Mouse (Mus musculus) neural tube, embryonic 11.5 days (tissue): ENCODE results near the gene Cdkal1. TPM values are rescaled to one million over a fixed set of nuclear protein-coding genes. Genes with fewer than 3 reads are reported as not detected.
A peak's percentile ranks its signal among the peaks of the same experiment; 100 is the strongest.

Source experiments
- ATAC-seq: fragments of 200-750 bp; cut with Nextera tagmentation; 2 replicates; pipeline ENCODE4 v1.8.0; 2017; ENCODE audit warnings: moderate number of reproducible peaks, mild to moderate bottlenecking, moderate TSS enrichment, moderate library complexity; ENCODE audit not compliant: insufficient read depth, low FRiP score, low TSS enrichment
- DNase-seq: peaks from one replicate; pipeline ENCODE4 v3.0.0-alpha.2; 2015; ENCODE audit warnings: low spot score
- H3K27ac ChIP-seq: fragments of 300-500 bp; sonication (generic); 2 replicates; pipeline ENCODE4 v1.5.1; 2014; ENCODE audit warnings: low read depth, mild to moderate bottlenecking, low read length
- H3K27me3 ChIP-seq: fragments of 300-500 bp; sonication (generic); 2 replicates; pipeline ENCODE4 v1.6.1; 2014; ENCODE audit warnings: mild to moderate bottlenecking, low read length, mixed read lengths; ENCODE audit not compliant: control insufficient read depth, insufficient read depth
- H3K36me3 ChIP-seq: fragments of 300-500 bp; sonication (generic); 2 replicates; pipeline ENCODE4 v1.6.1; 2014; ENCODE audit warnings: mild to moderate bottlenecking, low read length, moderate library complexity, mixed read lengths; ENCODE audit not compliant: control insufficient read depth, insufficient read depth
- H3K4me1 ChIP-seq: fragments of 300-500 bp; sonication (generic); 2 replicates; pipeline ENCODE4 v1.6.1; 2014; ENCODE audit warnings: low read length, mixed read lengths; ENCODE audit not compliant: control insufficient read depth, insufficient read depth
- H3K4me2 ChIP-seq: fragments of 300-500 bp; sonication (generic); 2 replicates; pipeline ENCODE4 v1.6.1; 2014; ENCODE audit warnings: low read depth, mild to moderate bottlenecking, moderate library complexity
- H3K4me3 ChIP-seq: fragments of 300-500 bp; sonication (generic); 2 replicates; pipeline ENCODE4 v1.5.1; 2014; ENCODE audit warnings: low read depth, low read length
- H3K9ac ChIP-seq: fragments of 300-500 bp; sonication (generic); 2 replicates; pipeline ENCODE4 v1.6.1; 2014; ENCODE audit warnings: mild to moderate bottlenecking, low read length
- H3K9me3 ChIP-seq: fragments of 300-500 bp; sonication (generic); 2 replicates; pipeline ENCODE4 v1.6.1; 2016; ENCODE audit warnings: low read length; ENCODE audit not compliant: control insufficient read depth
- WGBS: fragments of 180-500 bp; shearing (Covaris S2); extraction: QIAGEN DNeasy Blood & Tissue Kit; methylation state at CpG from one replicate; pipeline ENCODE4 v1.1.7; 2014; 5-methylcytosine and 5-hydroxymethylcytosine counted together
- polyA plus RNA-seq: library from polyadenylated mRNA; unstranded; fragments of >200 nt; fragmentation: Nextera tagmentation; extraction: Ambion mirVana; gene quantifications from 2 replicates; pipeline ENCODE4 v1.2.1, GENCODE M21; 2014

Gene Cdkal1
- polyA plus RNA-seq, 1 experiment from 2014 or later = 27.5 TPM

DNA sequence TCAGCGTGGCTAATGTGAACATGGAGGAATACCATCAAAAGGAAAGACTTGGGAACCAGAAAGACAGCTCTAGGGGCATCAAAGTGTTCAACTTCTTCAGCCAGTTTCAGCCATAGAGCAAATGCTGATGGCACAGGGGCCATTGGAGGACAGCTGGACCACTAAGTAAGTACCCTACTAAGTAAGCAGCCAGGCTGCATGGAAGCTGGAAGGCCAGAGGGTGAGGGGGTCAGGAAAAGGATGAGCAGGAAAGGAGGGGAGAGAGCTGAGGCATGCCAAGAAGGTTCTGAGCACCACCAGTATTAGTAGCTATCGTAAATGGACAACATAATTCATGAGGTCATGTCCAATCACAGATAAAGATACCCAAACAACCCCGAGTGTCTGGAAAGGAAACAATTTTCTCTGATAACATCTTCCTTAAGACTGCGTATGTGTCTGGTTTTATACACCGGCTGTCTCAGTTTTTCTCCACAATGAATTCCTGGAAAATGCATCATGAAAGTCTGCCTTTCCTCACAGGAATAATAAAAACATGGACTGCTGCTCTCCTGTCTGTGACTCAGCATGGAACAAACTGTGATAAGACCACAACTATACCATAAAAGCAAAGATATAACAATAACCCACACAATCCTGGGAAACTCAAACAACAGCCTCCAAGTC is 352.9 kb downstream of the Cdkal1 start:
- ATAC-seq = no peak
- no peak overlapping the region for H3K4me3 ChIP-seq
- H3K27me3 ChIP-seq = no peaks in the 10 kb centered on the region
- 82% methylated on average over 5 of the region's 5 CpGs for WGBS
- H3K36me3 ChIP-seq = no peaks in the 10 kb centered on the region
- DNase-seq = no peak
- no peaks in the 10 kb centered on the region for H3K9me3 ChIP-seq
- no peak overlapping the region for H3K27ac ChIP-seq
- no peak overlapping the region for H3K4me2 ChIP-seq
- no peaks in the 10 kb centered on the region for H3K4me1 ChIP-seq
- H3K9ac ChIP-seq = no peak overlapping the region

DNA sequence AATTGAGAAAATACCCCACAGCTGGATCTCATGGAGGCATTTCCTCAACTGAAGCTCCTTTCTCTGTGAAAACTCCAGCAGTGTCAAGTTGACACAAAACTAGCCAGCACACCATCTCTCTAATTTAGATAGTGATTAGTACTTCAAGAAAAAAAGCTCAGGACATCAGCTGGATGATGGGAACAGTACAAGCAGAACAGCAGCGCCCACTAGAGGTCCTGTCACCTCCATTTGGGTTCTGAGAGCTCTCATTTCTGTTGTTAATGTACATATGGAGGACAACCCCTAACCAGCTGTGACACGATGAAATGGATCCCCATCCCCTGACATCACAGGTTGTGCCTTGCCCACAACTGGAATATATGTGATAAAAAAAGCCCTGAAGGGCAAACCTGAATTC is 354.3 kb downstream of the Cdkal1 start:
- no peak overlapping the region for H3K27ac ChIP-seq
- no peaks in the 10 kb centered on the region for H3K9me3 ChIP-seq
- 69% methylated on average over 2 of the region's 2 CpGs for WGBS
- H3K27me3 ChIP-seq = no peaks in the 10 kb centered on the region
- no peaks in the 10 kb centered on the region for H3K36me3 ChIP-seq
- H3K4me2 ChIP-seq = no peak overlapping the region
- no peak for ATAC-seq
- H3K4me3 ChIP-seq = no peak overlapping the region
- no peaks in the 10 kb centered on the region for H3K4me1 ChIP-seq
- DNase-seq = no peak
- no peak overlapping the region for H3K9ac ChIP-seq

DNA sequence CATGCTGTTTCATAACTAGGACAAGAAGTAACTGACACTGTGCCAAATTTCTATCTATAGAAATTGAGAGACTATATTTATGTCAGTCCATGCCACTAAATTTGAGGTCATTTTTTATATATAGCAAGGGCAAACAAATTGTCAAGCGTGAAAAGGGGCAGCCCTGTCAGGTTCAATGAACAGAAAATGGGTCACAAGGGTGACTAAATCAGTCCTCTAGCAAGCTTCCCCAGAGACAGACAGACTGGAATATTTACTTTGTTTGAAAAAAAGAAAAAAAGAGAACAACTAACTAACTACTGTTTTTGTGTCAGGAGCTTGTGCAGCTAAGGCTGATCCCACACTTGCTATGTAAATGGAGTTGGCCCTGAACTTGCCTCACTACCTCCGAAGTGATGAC is 355.7 kb downstream of the Cdkal1 start:
- Histone ChIP-seq H3K36me3 (no peaks in the 10 kb centered on the region), H3K27me3 (no peaks in the 10 kb centered on the region), H3K27ac (no peak overlapping the region), H3K9ac (no peak overlapping the region), H3K4me2 (no peak overlapping the region), H3K4me1 (no peaks in the 10 kb centered on the region), H3K9me3 (no peaks in the 10 kb centered on the region), H3K4me3 (no peak overlapping the region)
- no peak for ATAC-seq
- 84% methylated on average over 2 of the region's 2 CpGs for WGBS
- no peak for DNase-seq

DNA sequence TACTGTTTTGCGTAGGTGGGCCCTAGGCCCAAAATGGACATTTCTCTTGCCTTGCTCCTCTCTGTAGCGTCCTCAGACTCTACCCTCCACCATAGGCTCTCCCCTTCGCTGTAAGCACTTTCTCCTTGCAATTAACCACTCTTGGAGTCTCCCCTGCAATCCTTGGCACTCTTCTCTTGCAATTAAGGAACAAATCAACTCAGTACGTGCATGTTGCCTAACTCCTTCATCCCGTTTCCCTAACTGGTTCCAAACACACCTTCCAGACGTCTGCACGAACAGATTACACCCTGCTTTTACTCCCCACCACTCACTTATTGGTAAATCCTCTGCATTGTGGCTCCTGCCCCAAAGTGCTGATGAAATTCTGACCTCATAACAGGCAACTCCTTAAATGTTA is 358.2 kb downstream of the Cdkal1 start:
- Histone ChIP-seq H3K9ac (no peak overlapping the region), H3K4me3 (no peak overlapping the region), H3K4me2 (no peak overlapping the region), H3K27ac (no peak overlapping the region), H3K9me3 (no peaks in the 10 kb centered on the region), H3K27me3 (no peaks in the 10 kb centered on the region), H3K4me1 (no peaks in the 10 kb centered on the region), H3K36me3 (no peaks in the 10 kb centered on the region)
- no peak for ATAC-seq
- WGBS = 88% methylated on average over 7 of the region's 7 CpGs
- DNase-seq = no peak

DNA sequence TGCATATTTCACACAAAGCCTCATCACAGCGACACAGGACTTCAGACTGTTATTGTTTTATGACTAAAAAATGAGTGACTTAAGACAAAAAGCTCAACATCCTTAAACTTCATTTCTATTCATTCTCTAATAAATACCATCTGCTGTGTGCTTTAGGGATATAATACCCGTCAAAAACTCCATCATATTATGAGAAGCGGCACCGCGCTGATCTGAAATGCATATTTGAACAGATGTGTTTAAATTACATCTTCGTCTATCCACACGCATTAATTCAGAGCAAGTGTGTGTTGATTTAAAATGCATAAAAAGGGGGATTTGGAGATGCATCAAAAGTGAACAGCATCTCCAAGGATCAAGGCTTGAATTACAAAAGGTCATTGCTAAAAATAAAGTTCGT is 365.1 kb downstream of the Cdkal1 start:
- H3K4me2 ChIP-seq = no peak overlapping the region
- H3K9me3 ChIP-seq = no peaks in the 10 kb centered on the region
- H3K9ac ChIP-seq = no peak overlapping the region
- no peak overlapping the region for H3K4me3 ChIP-seq
- 80% methylated on average over 8 of the region's 8 CpGs for WGBS
- ATAC-seq = no peak
- no peaks in the 10 kb centered on the region for H3K27me3 ChIP-seq
- no peak overlapping the region for H3K27ac ChIP-seq
- DNase-seq = no peak
- H3K4me1 ChIP-seq = no peaks in the 10 kb centered on the region
- H3K36me3 ChIP-seq = no peaks in the 10 kb centered on the region

DNA sequence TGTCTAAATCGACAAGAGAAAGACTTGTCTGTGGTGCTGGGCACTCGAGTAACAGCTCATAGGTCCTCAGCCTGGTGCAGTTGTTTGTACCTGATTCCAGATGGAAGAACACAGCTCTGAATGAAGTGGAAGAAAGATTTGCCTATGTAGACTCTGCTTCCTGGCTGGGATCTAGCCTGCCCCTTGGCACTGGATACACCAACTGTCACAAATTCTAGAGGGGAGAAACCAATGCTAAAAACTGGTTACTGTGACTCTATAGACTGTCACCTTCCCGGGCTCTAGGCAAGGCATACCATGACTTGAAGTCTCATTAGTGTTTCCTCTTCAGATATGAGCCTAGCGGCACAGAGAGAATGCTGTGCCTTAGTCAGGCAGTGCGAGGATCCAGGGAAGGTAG is 366.0 kb downstream of the Cdkal1 start:
- WGBS = 91% methylated on average over 5 of the region's 5 CpGs
- Histone ChIP-seq H3K27ac (no peak overlapping the region), H3K4me1 (no peaks in the 10 kb centered on the region), H3K36me3 (no peaks in the 10 kb centered on the region), H3K9me3 (no peaks in the 10 kb centered on the region), H3K9ac (no peak overlapping the region), H3K4me3 (no peak overlapping the region), H3K4me2 (no peak overlapping the region), H3K27me3 (no peaks in the 10 kb centered on the region)
- no peak for ATAC-seq
- no peak for DNase-seq

DNA sequence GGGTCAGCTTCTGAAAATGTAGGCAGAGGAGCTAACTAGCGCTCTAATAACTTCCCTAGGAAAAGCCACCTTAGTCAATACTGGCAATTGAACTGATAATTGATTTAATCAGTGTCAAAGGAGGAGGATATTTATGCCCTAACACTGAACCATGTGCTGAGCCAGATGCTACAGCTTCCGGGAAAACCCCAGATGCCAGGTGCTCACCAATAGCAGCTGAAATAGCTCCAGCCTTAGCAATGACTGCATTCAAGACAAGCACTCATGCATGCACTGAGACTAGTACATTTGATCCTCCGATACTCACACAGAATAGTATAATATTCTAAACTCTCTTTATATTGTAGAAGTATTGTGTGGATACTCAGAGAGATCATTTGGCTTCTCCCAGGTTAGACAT is 368.8 kb downstream of the Cdkal1 start:
- Histone ChIP-seq H3K9me3 (no peaks in the 10 kb centered on the region), H3K9ac (no peak overlapping the region), H3K4me2 (no peak overlapping the region), H3K27ac (no peak overlapping the region), H3K27me3 (no peaks in the 10 kb centered on the region), H3K4me1 (no peaks in the 10 kb centered on the region), H3K4me3 (no peak overlapping the region), H3K36me3 (no peaks in the 10 kb centered on the region)
- DNase-seq (peak; percentile 13), ATAC-seq (no peak)
- WGBS = 52% methylated on average over 3 of the region's 3 CpGs

DNA sequence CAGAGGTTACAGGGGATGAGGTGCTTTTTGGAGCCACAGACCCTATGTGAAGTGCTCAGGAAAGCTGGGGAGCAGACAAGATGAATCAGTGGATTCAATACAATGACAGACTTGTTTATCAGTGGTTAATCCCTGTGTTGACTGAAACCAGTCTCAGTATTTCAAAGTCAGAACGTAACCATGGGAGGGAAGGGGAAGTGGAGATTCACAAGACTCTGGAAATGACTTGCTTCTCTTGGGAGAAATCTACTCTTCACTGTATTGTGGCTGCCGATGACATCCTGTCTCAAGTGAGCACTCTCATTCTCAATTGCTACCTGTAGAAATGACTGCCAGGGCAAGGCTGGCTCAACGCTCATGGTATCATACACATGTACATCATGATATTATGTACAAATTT is 371.5 kb downstream of the Cdkal1 start:
- Histone ChIP-seq H3K36me3 (no peaks in the 10 kb centered on the region), H3K27me3 (no peaks in the 10 kb centered on the region), H3K27ac (no peak overlapping the region), H3K4me2 (no peak overlapping the region), H3K4me3 (no peak overlapping the region), H3K9ac (no peak overlapping the region), H3K9me3 (no peaks in the 10 kb centered on the region), H3K4me1 (no peaks in the 10 kb centered on the region)
- no peak for ATAC-seq
- 91% methylated on average over 3 of the region's 3 CpGs for WGBS
- DNase-seq = no peak

DNA sequence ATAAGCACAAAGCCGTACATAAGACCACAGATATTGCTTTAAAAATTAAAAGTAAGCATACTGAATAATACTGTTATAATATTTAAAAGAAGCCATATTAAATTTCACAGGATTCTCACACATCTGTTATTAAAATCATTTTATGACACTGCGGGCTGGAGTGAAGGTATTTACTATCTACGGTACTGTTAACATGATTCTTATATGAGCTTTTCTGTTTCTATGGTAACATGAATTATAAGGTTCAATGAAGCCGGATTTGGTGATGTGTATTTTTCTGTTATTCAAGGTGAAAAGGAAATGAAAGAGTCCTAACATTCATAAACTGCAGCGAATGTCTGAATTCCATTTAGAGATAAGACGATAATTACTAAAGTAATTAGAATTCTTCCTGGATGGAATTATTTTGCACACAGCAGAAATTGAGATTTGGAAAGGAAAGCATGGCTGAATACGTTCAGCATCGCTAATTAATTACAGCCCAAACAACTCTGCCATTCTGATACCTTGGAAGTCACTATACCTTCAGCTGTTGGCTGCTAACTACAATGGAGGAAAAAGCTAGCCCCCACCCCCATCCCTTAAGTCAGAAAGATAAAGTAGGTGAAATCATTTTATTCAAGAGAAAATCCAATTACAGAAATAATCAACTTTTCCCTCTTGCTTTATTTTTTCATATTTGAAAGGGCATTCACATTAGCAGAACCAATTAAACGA is 373.2 kb downstream of the Cdkal1 start:
- WGBS = 89% methylated on average over 9 of the region's 9 CpGs
- no peak overlapping the region for H3K27ac ChIP-seq
- no peaks in the 10 kb centered on the region for H3K4me1 ChIP-seq
- no peaks in the 10 kb centered on the region for H3K9me3 ChIP-seq
- H3K36me3 ChIP-seq = no peaks in the 10 kb centered on the region
- no peak for ATAC-seq
- no peak for DNase-seq
- H3K4me3 ChIP-seq = no peak overlapping the region
- H3K27me3 ChIP-seq = no peaks in the 10 kb centered on the region
- no peak overlapping the region for H3K9ac ChIP-seq
- H3K4me2 ChIP-seq = no peak overlapping the region
